Mouse (Mus musculus) small intestine, adult 2 months (tissue): ENCODE results near the gene Rabgap1l.

Source experiments
- CTCF ChIP-seq: fragments of 200-500 bp; IDR thresholded peaks from 2 replicates; pipeline ENCODE4 v1.5.1; 2012; ENCODE audit warnings: low read depth, mild to moderate bottlenecking, control low read depth, inconsistent platforms, low read length, moderate library complexity, mixed read lengths; ENCODE audit not compliant: insufficient replicate concordance, insufficient read length; ENCODE audit errors: extremely low read depth
- POLR2A ChIP-seq: fragments of 200-500 bp; IDR thresholded peaks from 2 replicates; pipeline ENCODE4 v1.6.1; 2012; ENCODE audit warnings: low read depth, mild to moderate bottlenecking, control low read depth, inconsistent platforms, low read length, moderate library complexity

GRCm38 (mm10) chr1:160245954-160246353 lies 547.1 kb downstream of the Rabgap1l start:
- TF ChIP-seq CTCF, result no peak
- TF ChIP-seq POLR2A, result no peak
